24 mouse cellular contexts compared by ENCODE assay signal in the genomic region with DNA sequence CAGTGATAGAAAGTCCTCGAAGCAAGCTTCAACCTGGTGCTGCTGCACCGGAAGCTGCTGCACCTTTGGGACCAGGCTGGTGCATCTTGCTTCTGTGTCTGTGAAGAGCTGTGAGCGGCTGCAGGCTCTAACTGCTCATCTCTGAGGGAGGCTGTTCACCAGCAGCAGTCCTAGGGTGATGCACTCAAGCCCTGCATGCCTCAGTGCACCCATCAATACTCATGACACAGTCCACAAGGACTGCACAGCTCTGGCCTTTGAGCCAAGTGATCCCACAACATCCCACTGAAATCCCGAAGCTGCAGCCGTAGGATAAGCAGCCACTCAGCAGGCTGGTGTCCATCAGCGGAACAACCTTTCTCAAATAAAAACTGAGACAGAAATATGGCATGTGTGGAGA.
"Had no signal": no experiment of that assay in that cellular context is flagged by ENCODE, and none has a peak within 500 bp of the region (broad histone marks: within the 10 kb centered on the region; RNA-seq: fewer than 3 reads in every experiment).

No protein-coding gene starts in this region.

- H3K4me2 ChIP-seq: limb, embryonic 12.5 days; limb, embryonic 15.5 days; liver, embryonic 11.5 days; lung, embryonic 14.5 days; midbrain, embryonic 15.5 days; neural tube, embryonic 13.5 days had no signal

- H3K36me3 ChIP-seq: midbrain, embryonic 15.5 days; neural tube, embryonic 13.5 days had no signal

- H3K4me1 ChIP-seq: limb, embryonic 15.5 days; midbrain, embryonic 15.5 days had no signal

- ATAC-seq: liver, postnatal 0 days; lung, postnatal 0 days; midbrain, embryonic 15.5 days had no signal

- DNase-seq: kidney, adult 11 months; kidney, postnatal 36 days; layer of hippocampus, postnatal 36 days; left cerebral cortex, postnatal 4 days; liver, postnatal 0 days; lung, embryonic 14.5 days; right cerebral cortex, adult 18-20 months; right cerebral cortex, postnatal 14 days; right cerebral cortex, postnatal 4 days; thymus, adult 2 months; thymus, postnatal 14 days; thymus, postnatal 4 days had no signal

- H3K27ac ChIP-seq: kidney, postnatal 0 days; left cerebral cortex, adult 2 months; limb, embryonic 12.5 days; limb, embryonic 15.5 days; liver, embryonic 14.5 days; macrophage; midbrain, embryonic 15.5 days; neural tube, embryonic 13.5 days; stomach, postnatal 0 days had no signal

- H3K4me3 ChIP-seq: left cerebral cortex, adult 2 months; limb, embryonic 12.5 days; limb, embryonic 15.5 days; midbrain, embryonic 15.5 days; myocyte; neural tube, embryonic 13.5 days had no signal

- H3K27me3 ChIP-seq: limb, embryonic 15.5 days; midbrain, embryonic 15.5 days had no signal

- H3K9me3 ChIP-seq: limb, embryonic 15.5 days; midbrain, embryonic 15.5 days; neural tube, embryonic 13.5 days had no signal

- H3K9ac ChIP-seq: limb, embryonic 12.5 days; limb, embryonic 15.5 days; liver, embryonic 14.5 days; liver, postnatal 0 days; lung, embryonic 14.5 days; midbrain, embryonic 15.5 days; neural tube, embryonic 13.5 days had no signal
